Mouse (Mus musculus): ENCODE data around the gene Mab21l2.

DNA sequence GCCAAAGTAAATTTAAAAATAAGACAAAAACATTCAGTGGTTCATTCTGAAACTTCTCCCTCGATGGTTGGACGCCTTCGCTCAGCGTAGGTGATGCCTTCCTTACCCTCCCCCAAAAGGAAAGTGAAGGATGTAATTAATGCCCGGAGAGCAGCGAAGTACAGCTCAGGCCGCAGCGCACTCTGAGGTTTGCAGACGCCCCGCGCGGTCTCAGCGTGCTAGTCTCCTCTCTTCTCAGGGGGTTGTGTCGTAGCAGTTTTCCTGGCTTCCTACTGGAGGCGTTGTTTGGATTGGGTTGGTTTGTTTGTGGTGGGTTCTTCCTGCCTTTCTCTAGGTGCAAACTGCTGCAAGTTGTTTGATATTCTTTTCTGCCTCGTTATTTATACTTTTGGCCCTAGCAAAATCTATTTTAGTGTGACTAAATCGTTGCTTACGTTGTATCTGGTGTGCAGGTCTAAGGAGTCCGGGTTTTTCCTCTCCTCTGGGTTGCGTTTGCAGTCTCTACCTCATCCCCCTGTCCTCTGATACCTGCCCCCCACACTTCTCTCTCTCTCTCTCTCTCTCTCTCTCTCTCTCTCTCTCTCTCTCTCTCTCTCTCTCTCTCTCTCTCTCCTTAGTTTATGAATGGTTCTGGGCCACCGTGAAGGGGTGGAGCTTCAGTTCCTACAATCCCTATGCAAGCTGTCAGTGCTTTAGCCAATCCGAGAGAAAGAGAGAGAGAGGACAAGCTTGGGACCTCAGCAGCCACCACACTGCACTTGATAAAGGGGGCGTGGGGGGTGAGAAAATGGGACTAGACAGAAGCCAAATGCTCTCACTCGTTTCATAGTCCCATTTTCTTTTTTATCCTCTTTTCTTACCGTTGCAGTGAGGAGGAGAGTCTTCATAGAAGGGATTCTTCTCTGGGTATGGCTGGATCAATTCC, at the start of gene Mab21l2:
- TF ChIP-seq CTCF (IDR thresholded peaks at IDR 0.05; ENCODE audit: extremely low read depth, insufficient read depth, low read length) (no peak), POLR2A (IDR thresholded peaks at IDR 0.05; ENCODE audit: extremely low read depth, insufficient read depth, low read length) (no peak)

All from cortical plate, adult 2 months (tissue).